Mouse (Mus musculus): ENCODE measurements at regions not wholly inside any gene's neighbourhood (a gene's known extent, or its start where the extent isn't known, plus 50 kb on each side); places are given as distances from the start of the nearest gene placed in this dataset.
"Not testable (repeated sequence)": the region's sequence is repeated elsewhere in the genome, so short reads cannot be mapped to it uniquely, and the experiment has no call there.

DNA sequence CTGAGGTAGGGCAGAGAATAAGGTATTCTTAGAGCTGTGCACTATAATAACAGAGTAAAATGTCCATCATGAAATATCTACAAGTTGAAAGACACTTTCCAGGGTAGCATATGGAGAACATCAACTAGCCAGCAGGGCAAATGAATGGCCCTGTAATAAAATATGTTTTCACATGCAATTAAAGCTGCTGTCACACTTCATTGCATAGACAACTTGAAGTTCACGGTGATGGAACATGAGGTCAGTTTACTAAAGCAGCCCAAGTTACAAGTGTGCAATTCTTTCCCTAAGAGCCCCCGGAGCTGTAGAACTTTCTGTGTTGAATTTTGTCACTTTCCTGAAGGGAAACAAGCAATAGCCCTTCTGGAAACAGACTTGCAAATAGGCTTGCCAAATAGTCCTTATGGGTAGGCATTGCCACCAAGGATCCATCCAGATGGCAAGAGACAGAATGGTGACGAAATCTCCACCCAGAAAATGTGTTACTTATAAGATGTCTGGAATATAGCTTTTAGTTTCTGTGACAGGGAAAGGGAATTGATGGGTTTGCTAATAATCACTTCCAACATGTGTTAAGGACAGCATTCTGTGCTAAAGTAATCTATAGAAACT, 1102.7 kb downstream of the Galc start:
- H3K4me3 ChIP-seq (ENCODE audit: low read depth, low read length): no peak overlapping the region
- TF ChIP-seq CTCF (IDR thresholded peaks at IDR 0.05; ENCODE audit: low read depth): no peak
- no peak overlapping the region for H3K27ac ChIP-seq (ENCODE audit: low read depth)
- no peaks in the 10 kb centered on the region for H3K36me3 ChIP-seq (ENCODE audit: insufficient read depth)
- ATAC-seq (ENCODE audit: insufficient read depth) (no peak), DNase-seq (no peak)
- no peak overlapping the region for H3K9ac ChIP-seq
- H3K27me3 ChIP-seq (ENCODE audit: insufficient read depth, low read length): no peaks in the 10 kb centered on the region
- H3K9me3 ChIP-seq (ENCODE audit: low read depth, low read length): no peaks in the 10 kb centered on the region
- H3K4me2 ChIP-seq: no peak overlapping the region
- H3K4me1 ChIP-seq (ENCODE audit: insufficient read depth): no peaks in the 10 kb centered on the region
- WGBS: 43% methylated on average over 3 of the region's 3 CpGs

GRCm38 (mm10) chr12:97142720-97143119, 1116.5 kb downstream of the Galc start:
- H3K27me3 ChIP-seq (ENCODE audit: insufficient read depth, low read length): no peaks in the 10 kb centered on the region
- H3K4me1 ChIP-seq (ENCODE audit: insufficient read depth): no peaks in the 10 kb centered on the region
- 65% methylated on average over 3 of the region's 3 CpGs for WGBS
- H3K27ac ChIP-seq (ENCODE audit: low read depth): no peak overlapping the region
- no peak for ATAC-seq (ENCODE audit: insufficient read depth)
- no peak for TF ChIP-seq CTCF (IDR thresholded peaks at IDR 0.05; ENCODE audit: low read depth)
- no peak overlapping the region for H3K9ac ChIP-seq
- H3K4me3 ChIP-seq (ENCODE audit: low read depth, low read length): no peak overlapping the region
- no peaks in the 10 kb centered on the region for H3K36me3 ChIP-seq (ENCODE audit: insufficient read depth)
- H3K9me3 ChIP-seq (ENCODE audit: low read depth, low read length): no peaks in the 10 kb centered on the region
- no peak overlapping the region for H3K4me2 ChIP-seq
- no peak for DNase-seq

DNA sequence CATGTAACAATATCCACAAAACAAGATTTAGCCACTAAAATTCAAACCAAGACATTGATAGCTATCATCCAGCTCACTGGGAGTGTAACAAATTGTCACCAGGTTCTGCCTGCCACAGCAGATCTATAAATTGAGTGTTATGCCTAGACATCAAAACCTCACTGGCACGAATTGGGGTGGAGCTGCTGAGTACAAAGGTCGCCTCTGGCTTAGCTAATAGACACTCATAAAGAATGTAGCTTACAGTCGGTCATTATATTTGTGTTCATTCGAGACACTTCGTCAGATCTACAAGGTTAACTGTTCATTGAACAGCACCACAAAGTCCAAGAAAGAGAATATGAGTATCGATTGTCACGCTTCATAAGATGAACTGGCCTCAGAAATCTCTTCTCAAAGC, 1121.3 kb downstream of the Galc start:
- H3K27me3 ChIP-seq (ENCODE audit: insufficient read depth, low read length): no peaks in the 10 kb centered on the region
- H3K4me3 ChIP-seq (ENCODE audit: low read depth, low read length): no peak overlapping the region
- H3K9ac ChIP-seq: no peak overlapping the region
- H3K4me2 ChIP-seq: no peak overlapping the region
- no peaks in the 10 kb centered on the region for H3K4me1 ChIP-seq (ENCODE audit: insufficient read depth)
- H3K9me3 ChIP-seq (ENCODE audit: low read depth, low read length): no peaks in the 10 kb centered on the region
- ATAC-seq (ENCODE audit: insufficient read depth) (no peak), DNase-seq (no peak)
- H3K27ac ChIP-seq (ENCODE audit: low read depth): no peak overlapping the region
- H3K36me3 ChIP-seq (ENCODE audit: insufficient read depth): no peaks in the 10 kb centered on the region
- no peak for TF ChIP-seq CTCF (IDR thresholded peaks at IDR 0.05; ENCODE audit: low read depth)
- 55% methylated on average over 7 of the region's 7 CpGs for WGBS

GRCm38 (mm10) chr12:97130276-97130675, 1129.0 kb downstream of the Galc start:
- peak; percentile 87 for DNase-seq
- no peak for ATAC-seq (ENCODE audit: insufficient read depth)
- TF ChIP-seq CTCF (IDR thresholded peaks at IDR 0.05; ENCODE audit: low read depth): peak; percentile 41; the same call in 1 of the 2 replicates
- Histone ChIP-seq H3K4me3 (ENCODE audit: low read depth, low read length) (no peak overlapping the region), H3K9me3 (ENCODE audit: low read depth, low read length) (no peaks in the 10 kb centered on the region), H3K9ac (no peak overlapping the region), H3K4me2 (no peak overlapping the region), H3K4me1 (ENCODE audit: insufficient read depth) (no peaks in the 10 kb centered on the region), H3K27ac (ENCODE audit: low read depth) (no peak overlapping the region), H3K36me3 (ENCODE audit: insufficient read depth) (no peaks in the 10 kb centered on the region), H3K27me3 (ENCODE audit: insufficient read depth, low read length) (no peaks in the 10 kb centered on the region)

DNA sequence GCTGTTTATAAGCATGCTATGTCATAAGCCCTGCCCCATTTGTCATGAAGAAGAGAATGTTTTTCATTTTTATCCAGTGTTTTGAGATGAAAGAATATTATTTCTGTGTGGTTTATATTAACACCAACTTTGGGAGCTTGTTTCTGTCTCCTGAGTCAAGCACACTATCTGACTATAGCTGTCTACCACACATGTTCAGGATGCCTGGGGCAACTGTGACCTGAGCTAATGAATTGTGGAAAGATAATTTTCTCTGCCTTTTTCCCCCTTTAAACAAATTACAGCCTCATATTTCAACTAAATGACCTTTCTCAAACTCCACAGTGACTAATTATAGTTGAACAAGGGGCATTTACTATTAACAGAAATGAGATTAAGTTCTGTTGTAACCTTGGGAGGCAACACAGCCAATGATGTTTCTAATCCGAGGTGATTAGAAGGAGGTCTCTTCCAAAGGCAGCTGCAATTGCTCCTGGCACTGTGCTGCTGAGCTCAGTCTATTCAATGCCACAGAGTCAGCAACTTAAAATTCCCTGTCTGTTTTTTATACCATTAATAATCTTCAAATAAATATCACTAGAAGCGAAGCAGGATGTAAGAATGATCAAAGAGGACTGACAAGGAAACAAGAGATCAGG, 1168.6 kb downstream of the Galc start:
- Histone ChIP-seq H3K36me3 (ENCODE audit: insufficient read depth) (no peaks in the 10 kb centered on the region), H3K4me1 (ENCODE audit: insufficient read depth) (no peaks in the 10 kb centered on the region), H3K9me3 (ENCODE audit: low read depth, low read length) (no peaks in the 10 kb centered on the region), H3K9ac (no peak overlapping the region), H3K27me3 (ENCODE audit: insufficient read depth, low read length) (no peaks in the 10 kb centered on the region), H3K4me3 (ENCODE audit: low read depth, low read length) (no peak overlapping the region), H3K4me2 (no peak overlapping the region), H3K27ac (ENCODE audit: low read depth) (no peak overlapping the region)
- ATAC-seq (ENCODE audit: insufficient read depth) (no peak), DNase-seq (no peak)
- no peak for TF ChIP-seq CTCF (IDR thresholded peaks at IDR 0.05; ENCODE audit: low read depth)
- 27% methylated on average over 2 of the region's 2 CpGs for WGBS

- peak; percentile 100 for ATAC-seq (ENCODE audit: insufficient read depth)
- H3K4me1 ChIP-seq (ENCODE audit: insufficient read depth); H3K36me3 ChIP-seq (ENCODE audit: insufficient read depth); H3K9me3 ChIP-seq (ENCODE audit: low read depth, low read length); H3K4me2 ChIP-seq; H3K27me3 ChIP-seq (ENCODE audit: insufficient read depth, low read length); H3K4me3 ChIP-seq (ENCODE audit: low read depth, low read length); H3K9ac ChIP-seq; DNase-seq; H3K27ac ChIP-seq (ENCODE audit: low read depth): not testable (repeated sequence)
- WGBS: 88% methylated on average over 10 of the region's 13 CpGs
Measured at GRCm38 (mm10) chr12:97061352-97061895, 1197.8 kb downstream of the Galc start.

GRCm38 (mm10) chr12:97047674-97048073, 1211.6 kb downstream of the Galc start:
- no peak for TF ChIP-seq CTCF (IDR thresholded peaks at IDR 0.05; ENCODE audit: low read depth)
- no peaks in the 10 kb centered on the region for H3K27me3 ChIP-seq (ENCODE audit: insufficient read depth, low read length)
- H3K4me2 ChIP-seq: no peak overlapping the region
- no peak for ATAC-seq (ENCODE audit: insufficient read depth)
- no peak overlapping the region for H3K4me3 ChIP-seq (ENCODE audit: low read depth, low read length)
- DNase-seq: no peak
- no peaks in the 10 kb centered on the region for H3K36me3 ChIP-seq (ENCODE audit: insufficient read depth)
- H3K9ac ChIP-seq: no peak overlapping the region
- H3K9me3 ChIP-seq (ENCODE audit: low read depth, low read length): no peaks in the 10 kb centered on the region
- WGBS: 64% methylated on average over 2 of the region's 2 CpGs
- H3K27ac ChIP-seq (ENCODE audit: low read depth): no peak overlapping the region
- no peaks in the 10 kb centered on the region for H3K4me1 ChIP-seq (ENCODE audit: insufficient read depth)

All from lung, embryonic 14.5 days (tissue).